Mouse (Mus musculus) liver, embryonic 16.5 days (tissue): ENCODE results near the gene Cog4. TPM values are rescaled to one million over a fixed set of nuclear protein-coding genes. Genes with fewer than 3 reads are reported as not detected.

ENCODE experiments used
- ATAC-seq: fragments of 200-750 bp; cut with Nextera tagmentation; 2 replicates; pipeline ENCODE4 v1.8.0; 2017; ENCODE audit warnings: low read depth, mild to moderate bottlenecking, moderate number of reproducible peaks, moderate library complexity
- H3K27ac ChIP-seq: fragments of 300-500 bp; sonication (generic); 2 replicates; pipeline ENCODE4 v1.5.1; 2014; ENCODE audit warnings: mild to moderate bottlenecking, low read length
- H3K27me3 ChIP-seq: fragments of 300-500 bp; sonication (generic); 2 replicates; pipeline ENCODE4 v1.6.1; 2014; ENCODE audit warnings: low read depth, low read length, mixed read lengths; ENCODE audit not compliant: control insufficient read depth, insufficient read depth
- H3K36me3 ChIP-seq: fragments of 300-500 bp; sonication (generic); 2 replicates; pipeline ENCODE4 v1.6.1; 2014; ENCODE audit warnings: mild to moderate bottlenecking; ENCODE audit not compliant: control insufficient read depth, insufficient read depth
- H3K4me1 ChIP-seq: fragments of 300-500 bp; sonication (generic); 2 replicates; pipeline ENCODE4 v1.6.1; 2014; ENCODE audit warnings: low read depth, low read length, mixed read lengths; ENCODE audit not compliant: control insufficient read depth
- H3K4me2 ChIP-seq: fragments of 300-500 bp; sonication (generic); 2 replicates; pipeline ENCODE4 v1.6.1; 2014; ENCODE audit warnings: low read depth, low read length, mixed read lengths
- H3K4me3 ChIP-seq: fragments of 300-500 bp; sonication (generic); 2 replicates; pipeline ENCODE4 v1.5.1; 2014; ENCODE audit warnings: low read depth, mild to moderate bottlenecking, low read length
- H3K9ac ChIP-seq: fragments of 300-500 bp; sonication (generic); 2 replicates; pipeline ENCODE4 v1.6.1; 2014; ENCODE audit warnings: low read depth, low read length
- H3K9me3 ChIP-seq: fragments of 300-500 bp; sonication (generic); replicated peaks from 2 replicates; pipeline ENCODE4 v1.6.1; 2016; ENCODE audit warnings: low read length; ENCODE audit not compliant: control insufficient read depth
- WGBS: fragments of 180-500 bp; shearing (Covaris S2); extraction: QIAGEN DNeasy Blood & Tissue Kit; methylation state at CpG from one replicate; pipeline ENCODE4 v1.1.7; 2014; ENCODE audit not compliant: insufficient replicate concordance; 5-methylcytosine and 5-hydroxymethylcytosine counted together
- polyA plus RNA-seq: library from polyadenylated mRNA; unstranded; fragments of >200 nt; fragmentation: Nextera tagmentation; extraction: Ambion mirVana; gene quantifications from 2 replicates; pipeline ENCODE4 v1.2.1, GENCODE M21; 2015

The Cog4 gene
- polyA plus RNA-seq, 1 experiment from 2014 or later, result 28.4 TPM

- no peak overlapping the region for H3K9ac ChIP-seq
- H3K4me1 ChIP-seq, result no peaks in the 10 kb centered on the region
- no peak overlapping the region for H3K27ac ChIP-seq
- 77% methylated on average over 2 of the region's 2 CpGs for WGBS
- no peak for ATAC-seq
- no peak overlapping the region for H3K4me3 ChIP-seq
- H3K36me3 ChIP-seq, result peaks cover 91% of the 10 kb centered on the region
- no peak overlapping the region for H3K4me2 ChIP-seq
- no peaks in the 10 kb centered on the region for H3K27me3 ChIP-seq
- no peaks in the 10 kb centered on the region for H3K9me3 ChIP-seq
These were observed 26.1 kb upstream of the Cog4 start for GRCm38 (mm10) chr8:110820257-110820656.

GRCm38 (mm10) chr8:110821960-110822359 is 24.4 kb upstream of the Cog4 start:
- H3K9ac ChIP-seq, result no peak overlapping the region
- H3K4me2 ChIP-seq, result no peak overlapping the region
- H3K27me3 ChIP-seq, result no peaks in the 10 kb centered on the region
- peaks cover 87% of the 10 kb centered on the region for H3K36me3 ChIP-seq
- H3K9me3 ChIP-seq, result no peaks in the 10 kb centered on the region
- WGBS, result 71% methylated on average over 3 of the region's 3 CpGs
- no peaks in the 10 kb centered on the region for H3K4me1 ChIP-seq
- H3K27ac ChIP-seq, result no peak overlapping the region
- ATAC-seq, result no peak
- no peak overlapping the region for H3K4me3 ChIP-seq

GRCm38 (mm10) chr8:110824861-110825260 is 21.5 kb upstream of the Cog4 start:
- Histone ChIP-seq H3K9me3 (no peaks in the 10 kb centered on the region), H3K4me1 (no peaks in the 10 kb centered on the region), H3K4me3 (no peak overlapping the region), H3K9ac (no peak overlapping the region), H3K27me3 (no peaks in the 10 kb centered on the region), H3K36me3 (peaks cover 84% of the 10 kb centered on the region), H3K27ac (no peak overlapping the region), H3K4me2 (no peak overlapping the region)
- 84% methylated on average over 1 of the region's 1 CpGs for WGBS
- ATAC-seq, result no peak

- no peaks in the 10 kb centered on the region for H3K4me1 ChIP-seq
- 77% methylated on average over 3 of the region's 3 CpGs for WGBS
- no peaks in the 10 kb centered on the region for H3K9me3 ChIP-seq
- no peak overlapping the region for H3K9ac ChIP-seq
- no peak overlapping the region for H3K4me2 ChIP-seq
- H3K27ac ChIP-seq, result no peak overlapping the region
- H3K4me3 ChIP-seq, result no peak overlapping the region
- ATAC-seq, result no peak
- no peaks in the 10 kb centered on the region for H3K27me3 ChIP-seq
- H3K36me3 ChIP-seq, result peaks cover 80% of the 10 kb centered on the region
These were observed 17.9 kb upstream of the Cog4 start for GRCm38 (mm10) chr8:110828511-110828910.

- H3K9ac ChIP-seq, result no peak overlapping the region
- peaks cover 77% of the 10 kb centered on the region for H3K36me3 ChIP-seq
- no peak for ATAC-seq
- no peak overlapping the region for H3K4me3 ChIP-seq
- H3K9me3 ChIP-seq, result no peaks in the 10 kb centered on the region
- H3K4me1 ChIP-seq, result no peaks in the 10 kb centered on the region
- H3K27ac ChIP-seq, result no peak overlapping the region
- H3K4me2 ChIP-seq, result no peak overlapping the region
- H3K27me3 ChIP-seq, result no peaks in the 10 kb centered on the region
- 74% methylated on average over 3 of the region's 3 CpGs for WGBS
These were observed 14.4 kb upstream of the Cog4 start for GRCm38 (mm10) chr8:110831956-110832355.

GRCm38 (mm10) chr8:110842012-110842574 is 4.3 kb upstream of the Cog4 start:
- H3K27me3 ChIP-seq, result no peaks in the 10 kb centered on the region
- H3K4me1 ChIP-seq, result peaks cover 9% of the 10 kb centered on the region
- H3K4me3 ChIP-seq, result no peak overlapping the region
- no peak overlapping the region for H3K9ac ChIP-seq
- ATAC-seq, result no peak
- WGBS, result 82% methylated on average over 3 of the region's 3 CpGs
- no peaks in the 10 kb centered on the region for H3K9me3 ChIP-seq
- H3K27ac ChIP-seq, result no peak overlapping the region
- peaks cover 57% of the 10 kb centered on the region for H3K36me3 ChIP-seq
- H3K4me2 ChIP-seq, result no peak overlapping the region

- H3K27ac ChIP-seq, result no peak overlapping the region
- no peaks in the 10 kb centered on the region for H3K27me3 ChIP-seq
- no peak overlapping the region for H3K4me3 ChIP-seq
- H3K36me3 ChIP-seq, result peaks cover 46% of the 10 kb centered on the region
- WGBS, result 77% methylated on average over 5 of the region's 5 CpGs
- H3K4me1 ChIP-seq, result peaks cover 16% of the 10 kb centered on the region
- H3K4me2 ChIP-seq, result no peak overlapping the region
- no peak overlapping the region for H3K9ac ChIP-seq
- no peaks in the 10 kb centered on the region for H3K9me3 ChIP-seq
- ATAC-seq, result no peak
These were observed 3.2 kb upstream of the Cog4 start for GRCm38 (mm10) chr8:110843207-110843606.

- Histone ChIP-seq H3K4me3 (peak overlapping the region; percentile 20), H3K9me3 (no peaks in the 10 kb centered on the region), H3K4me1 (peaks cover 17% of the 10 kb centered on the region), H3K9ac (no peak overlapping the region; the same call in 1 of the 2 replicates), H3K4me2 (peak overlapping the region; percentile 88), H3K36me3 (peaks cover 32% of the 10 kb centered on the region), H3K27ac (no peak overlapping the region), H3K27me3 (no peaks in the 10 kb centered on the region)
- 52% methylated on average over 3 of the region's 3 CpGs for WGBS
- ATAC-seq, result no peak
These were observed 1.5 kb upstream of the Cog4 start for GRCm38 (mm10) chr8:110844941-110845340.

- Histone ChIP-seq H3K27me3 (no peaks in the 10 kb centered on the region), H3K4me2 (peak overlapping the region; percentile 88), H3K4me1 (peaks cover 17% of the 10 kb centered on the region), H3K4me3 (peak overlapping the region; percentile 94), H3K27ac (peak overlapping the region; percentile 89), H3K36me3 (peaks cover 38% of the 10 kb centered on the region), H3K9me3 (no peaks in the 10 kb centered on the region), H3K9ac (peak overlapping the region; percentile 85)
- WGBS, result 2% methylated on average over 17 of the region's 17 CpGs
- no peak for ATAC-seq
These were observed 487 bp upstream of the Cog4 start for GRCm38 (mm10) chr8:110845821-110846404.
